Mouse (Mus musculus) frontal cortex, postnatal 25 days (tissue): ENCODE measurements around the gene Ribc1.

Experiments used
- DNase-seq, 2 experiments: peaks; one replicate each; pipeline ENCODE4 v3.0.0; 2022; ENCODE audit warnings: low spot score in 2 of 2

Gene Ribc1

GRCm38 (mm10) chrX:152016151-152017145, at the start of gene Ribc1, which contains the start of gene Smc1a:
Ribc1 (minus strand) TSS chrX:152016295.
Smc1a (plus strand) TSS chrX:152016428.
- peak; percentile 64 to 78 for DNase-seq

GRCm38 (mm10) chrX:152065674-152066073, 49.6 kb upstream of the Ribc1 start:
- DNase-seq, result no peak

- DNase-seq, result no peak
Observed at GRCm38 (mm10) chrX:152054094-152054493, 38.0 kb upstream of the Ribc1 start.

GRCm38 (mm10) chrX:152052546-152052945, 36.5 kb upstream of the Ribc1 start:
- no peak for DNase-seq

GRCm38 (mm10) chrX:152047230-152047629, 31.1 kb upstream of the Ribc1 start:
- no peak for DNase-seq

GRCm38 (mm10) chrX:152039865-152040264, 23.8 kb upstream of the Ribc1 start:
- DNase-seq, result no peak

GRCm38 (mm10) chrX:152019294-152019693, 3.2 kb upstream of the Ribc1 start:
- no peak for DNase-seq

- DNase-seq, result no peak
Observed at GRCm38 (mm10) chrX:152017186-152017585, 1.1 kb upstream of the Ribc1 start.

- DNase-seq, result no peak
Observed at GRCm38 (mm10) chrX:152015752-152016150, 344 bp downstream of the Ribc1 start.

- no peak for DNase-seq
Observed at GRCm38 (mm10) chrX:152007863-152008262, 8.2 kb downstream of the Ribc1 start.

- no peak for DNase-seq
Observed at GRCm38 (mm10) chrX:152002865-152003264, 13.2 kb downstream of the Ribc1 start.

GRCm38 (mm10) chrX:152001737-152002710, 14.1 kb downstream of the Ribc1 start, which contains the start of gene Hsd17b10:
Hsd17b10 (plus strand) TSS chrX:152001845.
- DNase-seq, result peak; percentile 42 to 57

- DNase-seq, result no peak
Observed at GRCm38 (mm10) chrX:152001182-152001684, 14.9 kb downstream of the Ribc1 start.

- DNase-seq, result no peak
Observed at GRCm38 (mm10) chrX:151999006-151999710, 16.9 kb downstream of the Ribc1 start.
